Mouse (Mus musculus) midbrain, embryonic 13.5 days (tissue): ENCODE data around the gene Calcb. TPM values are rescaled to one million over a fixed set of nuclear protein-coding genes. Genes with fewer than 3 reads are reported as not detected.
"Not testable (repeated sequence)": the region's sequence is repeated elsewhere in the genome, so short reads cannot be mapped to it uniquely, and the experiment has no call there.

Experiments used
- ATAC-seq: fragments of 200-750 bp; cut with Nextera tagmentation; 2 replicates; pipeline ENCODE4 v1.8.0; 2017; ENCODE audit warnings: mild to moderate bottlenecking, moderate TSS enrichment, moderate library complexity
- H3K27ac ChIP-seq: fragments of 300-500 bp; sonication (generic); 2 replicates; pipeline ENCODE4 v1.5.1; 2015; ENCODE audit warnings: inconsistent platforms, mild to moderate bottlenecking, moderate library complexity
- H3K27me3 ChIP-seq: fragments of 300-500 bp; sonication (generic); 2 replicates; pipeline ENCODE4 v1.6.1; 2015; ENCODE audit warnings: mild to moderate bottlenecking, inconsistent platforms
- H3K36me3 ChIP-seq: fragments of 300-500 bp; sonication (generic); 2 replicates; pipeline ENCODE4 v1.6.1; 2015; ENCODE audit warnings: mild to moderate bottlenecking, inconsistent platforms
- H3K4me1 ChIP-seq: fragments of 300-500 bp; sonication (generic); replicated peaks from 2 replicates; pipeline ENCODE4 v1.6.1; 2015; ENCODE audit warnings: inconsistent platforms
- H3K4me2 ChIP-seq: fragments of 300-500 bp; sonication (generic); replicated peaks from 2 replicates; pipeline ENCODE4 v1.6.1; 2015; ENCODE audit warnings: moderate library complexity, mild to moderate bottlenecking, inconsistent platforms
- H3K4me3 ChIP-seq: fragments of 300-500 bp; sonication (generic); replicated peaks from 2 replicates; pipeline ENCODE4 v1.5.1; 2015; ENCODE audit warnings: mild to moderate bottlenecking, inconsistent platforms
- H3K9ac ChIP-seq: fragments of 300-500 bp; sonication (generic); replicated peaks from 2 replicates; pipeline ENCODE4 v1.6.1; 2015; ENCODE audit warnings: mild to moderate bottlenecking, inconsistent platforms
- H3K9me3 ChIP-seq: fragments of 300-500 bp; sonication (generic); 2 replicates; pipeline ENCODE4 v1.6.1; 2016; ENCODE audit warnings: mild to moderate bottlenecking, inconsistent platforms
- WGBS: fragments of 180-500 bp; shearing (Covaris S2); methylation state at CpG from one replicate; pipeline ENCODE4 v1.1.7; 2015; 5-methylcytosine and 5-hydroxymethylcytosine counted together
- polyA plus RNA-seq: library from polyadenylated mRNA; unstranded; fragments of >200 nt; fragmentation: Nextera tagmentation; extraction: Ambion mirVana; gene quantifications from 2 replicates; pipeline ENCODE4 v1.2.1, GENCODE M21; 2015

Calcb gene
- polyA plus RNA-seq: 0.16 TPM in 1 of 2 replicates, not detected in the other

GRCm38 (mm10) chr7:114718300-114718699 lies at the start of gene Calcb:
Gene Calcb (plus strand): TSS chr7:114718643.
- H3K36me3 ChIP-seq: no peaks in the 10 kb centered on the region
- peaks cover 41% of the 10 kb centered on the region for H3K27me3 ChIP-seq
- H3K9me3 ChIP-seq: no peaks in the 10 kb centered on the region
- WGBS: 4% methylated on average over 11 of the region's 11 CpGs
- H3K4me3 ChIP-seq: peak within 1 kb of the TSS; percentile 11
- H3K4me1 ChIP-seq: peaks cover 19% of the 10 kb centered on the region
- H3K4me2 ChIP-seq: peak within 1 kb of the TSS; percentile 37
- no peak within 1 kb of the TSS for H3K9ac ChIP-seq
- no peak within 1 kb of the TSS for H3K27ac ChIP-seq
- ATAC-seq: 0 out of 2 replicates have a peak, but pooled peaks have one; percentile 30

GRCm38 (mm10) chr7:114671405-114671804 lies 47.0 kb upstream of the Calcb start:
- Histone ChIP-seq H3K27ac (no peak overlapping the region), H3K36me3 (no peaks in the 10 kb centered on the region), H3K9me3 (no peaks in the 10 kb centered on the region), H3K4me2 (no peak overlapping the region), H3K4me3 (no peak overlapping the region), H3K4me1 (peaks cover 3% of the 10 kb centered on the region), H3K9ac (no peak overlapping the region), H3K27me3 (no peaks in the 10 kb centered on the region)
- WGBS: 84% methylated on average over 1 of the region's 1 CpGs
- no peak for ATAC-seq

DNA sequence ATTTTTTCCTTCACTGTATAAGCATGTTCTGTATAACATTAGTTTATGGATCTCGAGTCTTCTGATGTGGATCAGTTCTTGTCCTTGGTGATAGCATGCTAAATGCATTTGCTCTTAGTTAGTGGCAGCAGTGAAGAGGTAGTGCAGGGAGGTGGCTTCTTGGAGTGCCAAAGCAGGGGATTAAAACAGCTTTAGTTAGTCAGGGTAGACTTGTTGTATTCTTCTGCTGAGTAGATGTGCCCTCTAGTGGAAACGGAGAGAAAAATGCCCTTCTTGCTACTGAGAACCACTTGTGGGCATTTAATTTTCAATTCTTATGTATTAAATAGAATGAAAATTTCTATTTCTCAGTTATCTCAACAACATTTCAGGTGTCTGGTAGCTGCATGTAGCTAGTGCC lies 45.7 kb upstream of the Calcb start:
- WGBS: 38% methylated on average over 2 of the region's 2 CpGs
- no peak overlapping the region for H3K4me3 ChIP-seq
- H3K4me2 ChIP-seq: no peak overlapping the region
- H3K27me3 ChIP-seq: no peaks in the 10 kb centered on the region
- no peak overlapping the region for H3K9ac ChIP-seq
- H3K36me3 ChIP-seq: no peaks in the 10 kb centered on the region
- ATAC-seq: no peak
- H3K9me3 ChIP-seq: no peaks in the 10 kb centered on the region
- peaks cover 3% of the 10 kb centered on the region for H3K4me1 ChIP-seq
- no peak overlapping the region for H3K27ac ChIP-seq

DNA sequence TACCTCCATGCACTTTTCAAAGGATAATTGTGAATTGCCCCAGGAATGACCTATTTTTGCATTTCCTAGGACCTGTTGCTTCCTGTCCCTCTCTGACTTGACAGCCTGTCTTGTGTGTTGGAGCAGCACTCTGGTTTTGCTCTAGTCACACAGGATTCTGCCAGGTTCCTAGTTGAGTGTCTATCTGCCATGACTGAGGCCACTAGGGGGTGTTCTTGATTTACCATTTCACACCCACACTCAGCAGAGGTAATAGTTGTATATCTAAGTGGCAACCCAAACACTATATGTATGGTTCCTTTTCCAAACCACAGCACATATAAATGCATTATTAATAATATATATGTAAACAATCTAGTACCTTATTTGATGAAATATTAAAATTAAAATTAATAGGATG lies 26.1 kb upstream of the Calcb start:
- Histone ChIP-seq H3K4me1 (no peaks in the 10 kb centered on the region), H3K9ac (no peak overlapping the region), H3K4me3 (no peak overlapping the region), H3K36me3 (no peaks in the 10 kb centered on the region), H3K27ac (no peak overlapping the region), H3K9me3 (no peaks in the 10 kb centered on the region), H3K4me2 (no peak overlapping the region), H3K27me3 (no peaks in the 10 kb centered on the region)
- ATAC-seq: no peak

GRCm38 (mm10) chr7:114700871-114701270 lies 17.6 kb upstream of the Calcb start:
- Histone ChIP-seq H3K9ac (no peak overlapping the region), H3K4me1 (no peaks in the 10 kb centered on the region), H3K27me3 (no peaks in the 10 kb centered on the region), H3K36me3 (no peaks in the 10 kb centered on the region), H3K27ac (no peak overlapping the region), H3K4me3 (no peak overlapping the region), H3K4me2 (no peak overlapping the region), H3K9me3 (no peaks in the 10 kb centered on the region)
- WGBS: 69% methylated on average over 2 of the region's 2 CpGs
- ATAC-seq: no peak

DNA sequence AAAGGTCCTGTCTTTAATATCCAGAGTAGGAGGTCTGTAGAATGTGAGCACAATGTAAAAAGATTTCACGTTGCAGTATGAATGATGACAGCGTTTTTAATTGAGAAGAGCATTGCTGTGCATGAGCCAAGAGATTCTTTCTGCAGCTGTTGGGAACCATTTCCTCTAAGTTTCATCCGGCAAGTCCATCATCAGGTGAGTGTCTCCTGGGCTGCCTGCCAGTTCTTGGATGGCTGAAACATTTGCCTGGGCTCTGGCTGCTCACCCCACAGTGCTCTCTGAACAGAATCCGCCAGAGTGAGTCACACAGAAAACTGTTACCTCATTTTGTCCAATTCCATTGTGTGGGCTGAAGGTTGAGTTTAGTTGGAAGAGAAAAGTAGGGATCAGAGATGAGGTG lies 11.7 kb upstream of the Calcb start:
- Histone ChIP-seq H3K27ac (no peak overlapping the region), H3K27me3 (no peaks in the 10 kb centered on the region), H3K36me3 (no peaks in the 10 kb centered on the region), H3K9ac (no peak overlapping the region), H3K9me3 (no peaks in the 10 kb centered on the region), H3K4me2 (no peak overlapping the region), H3K4me3 (no peak overlapping the region), H3K4me1 (no peaks in the 10 kb centered on the region)
- 91% methylated on average over 4 of the region's 4 CpGs for WGBS
- no peak for ATAC-seq

GRCm38 (mm10) chr7:114707398-114707797 lies 11.0 kb upstream of the Calcb start:
- Histone ChIP-seq H3K9ac (no peak overlapping the region), H3K4me3 (no peak overlapping the region), H3K36me3 (no peaks in the 10 kb centered on the region), H3K4me1 (no peaks in the 10 kb centered on the region), H3K27ac (no peak overlapping the region), H3K27me3 (no peaks in the 10 kb centered on the region), H3K9me3 (no peaks in the 10 kb centered on the region), H3K4me2 (no peak overlapping the region)
- ATAC-seq: no peak
- WGBS: 83% methylated on average over 1 of the region's 1 CpGs

DNA sequence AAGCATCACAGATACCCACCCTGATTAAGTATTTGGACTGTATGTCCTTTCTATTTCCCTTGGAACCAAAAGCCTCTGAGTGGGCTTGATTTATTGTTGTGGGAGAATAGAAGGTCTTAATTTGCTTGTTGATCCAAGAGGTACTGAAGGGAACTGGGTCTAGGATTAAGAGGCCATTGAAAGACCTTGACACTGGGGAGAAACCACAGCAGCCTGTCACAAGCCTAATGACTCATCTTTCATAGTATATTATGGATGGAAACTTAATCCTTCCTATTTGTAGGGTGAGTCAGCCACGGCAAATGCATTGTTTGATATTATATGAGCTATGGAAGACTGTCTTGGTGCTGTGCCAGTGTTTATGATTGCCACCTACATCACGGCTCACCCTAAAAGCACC lies 8.0 kb upstream of the Calcb start:
- no peak for ATAC-seq
- no peak overlapping the region for H3K27ac ChIP-seq
- H3K9me3 ChIP-seq: no peaks in the 10 kb centered on the region
- no peak overlapping the region for H3K4me2 ChIP-seq
- 75% methylated on average over 2 of the region's 2 CpGs for WGBS
- H3K9ac ChIP-seq: no peak overlapping the region
- no peaks in the 10 kb centered on the region for H3K27me3 ChIP-seq
- H3K36me3 ChIP-seq: no peaks in the 10 kb centered on the region
- no peaks in the 10 kb centered on the region for H3K4me1 ChIP-seq
- H3K4me3 ChIP-seq: no peak overlapping the region

- Histone ChIP-seq H3K4me1 (no peaks in the 10 kb centered on the region), H3K27ac (no peak overlapping the region), H3K9me3 (no peaks in the 10 kb centered on the region), H3K4me3 (no peak overlapping the region), H3K36me3 (no peaks in the 10 kb centered on the region), H3K27me3 (peaks cover 6% of the 10 kb centered on the region), H3K4me2 (no peak overlapping the region), H3K9ac (no peak overlapping the region)
- ATAC-seq: no peak
- WGBS: 84% methylated on average over 1 of the region's 1 CpGs
Observed at GRCm38 (mm10) chr7:114712523-114712922, 5.9 kb upstream of the Calcb start.

- WGBS: 4% methylated on average over 17 of the region's 17 CpGs
- no peak overlapping the region for H3K9ac ChIP-seq
- H3K36me3 ChIP-seq: no peaks in the 10 kb centered on the region
- peak overlapping the region; percentile 37 for H3K4me2 ChIP-seq
- no peak overlapping the region for H3K27ac ChIP-seq
- peaks cover 41% of the 10 kb centered on the region for H3K27me3 ChIP-seq
- peak overlapping the region; percentile 11 for H3K4me3 ChIP-seq
- ATAC-seq: no peak
- no peaks in the 10 kb centered on the region for H3K9me3 ChIP-seq
- peaks cover 19% of the 10 kb centered on the region for H3K4me1 ChIP-seq
Observed at GRCm38 (mm10) chr7:114719381-114720131, 1.1 kb downstream of the Calcb start.

DNA sequence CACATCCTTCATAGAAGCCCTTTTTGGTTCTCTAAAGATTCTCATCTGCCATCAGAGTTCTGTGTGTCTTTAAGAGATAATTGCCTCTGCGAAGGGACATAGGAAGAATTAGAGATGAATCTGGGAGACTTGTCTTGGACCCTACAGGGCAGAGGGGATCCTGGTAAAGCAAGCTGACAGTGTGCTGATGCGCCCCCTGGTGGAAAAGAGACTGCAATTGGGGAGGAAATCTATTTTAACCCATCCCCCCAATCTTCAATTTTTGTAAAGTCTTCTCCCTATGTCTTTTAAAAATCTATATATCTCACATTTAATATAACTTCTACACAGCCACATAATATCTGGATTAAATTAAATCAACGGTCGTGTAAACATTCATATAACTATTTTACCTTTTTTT lies 11.3 kb downstream of the Calcb start:
- not testable (repeated sequence) for H3K4me1 ChIP-seq, ATAC-seq, H3K36me3 ChIP-seq, H3K27me3 ChIP-seq, H3K27ac ChIP-seq, H3K9me3 ChIP-seq, H3K9ac ChIP-seq, H3K4me2 ChIP-seq, H3K4me3 ChIP-seq
- 67% methylated on average over 4 of the region's 4 CpGs for WGBS

DNA sequence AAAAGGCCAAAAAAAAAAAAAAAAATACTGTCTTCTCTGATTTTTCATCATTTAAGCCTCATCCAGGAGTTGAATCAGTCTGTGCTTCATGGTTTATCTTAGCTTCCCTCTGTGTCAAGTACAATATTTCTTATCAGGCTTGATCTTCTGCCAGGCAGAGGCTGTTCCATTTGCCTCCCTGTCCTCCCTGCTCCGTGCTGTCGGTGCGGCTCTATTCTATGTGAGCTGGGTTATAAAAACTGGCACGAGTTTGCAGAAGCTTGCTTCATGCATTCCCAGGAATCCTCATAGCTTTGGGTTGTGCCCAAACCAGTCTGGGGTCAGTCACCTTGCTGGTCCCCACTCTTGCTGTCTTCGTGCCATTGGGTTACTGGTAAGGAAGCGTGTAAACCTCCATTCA lies 12.7 kb downstream of the Calcb start:
- Histone ChIP-seq H3K4me1 (no peaks in the 10 kb centered on the region), H3K9me3 (no peaks in the 10 kb centered on the region), H3K9ac (no peak overlapping the region), H3K27ac (no peak overlapping the region), H3K36me3 (no peaks in the 10 kb centered on the region), H3K4me3 (no peak overlapping the region), H3K27me3 (no peaks in the 10 kb centered on the region), H3K4me2 (no peak overlapping the region)
- 84% methylated on average over 6 of the region's 6 CpGs for WGBS
- no peak for ATAC-seq

DNA sequence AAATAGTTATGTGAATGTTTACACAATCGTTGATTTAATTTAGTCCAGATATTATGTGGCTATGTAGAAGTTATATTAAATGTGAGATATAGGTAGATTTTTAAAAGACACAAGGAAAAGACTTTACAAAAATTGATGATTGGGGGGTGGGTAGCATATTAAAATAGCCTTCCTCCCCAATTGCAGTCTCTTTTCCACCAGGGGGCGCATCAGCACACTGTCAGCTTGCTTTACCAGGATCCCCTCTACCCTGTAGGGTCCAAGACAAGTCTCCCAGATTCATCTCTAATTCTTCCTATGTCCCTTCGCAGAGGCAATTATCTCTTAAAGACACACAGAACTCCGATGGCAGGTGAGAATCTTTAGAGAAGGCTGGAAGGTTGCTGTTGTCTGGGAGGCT lies 13.3 kb downstream of the Calcb start:
- not testable (repeated sequence) for H3K4me3 ChIP-seq, H3K9ac ChIP-seq, ATAC-seq, H3K9me3 ChIP-seq, H3K27me3 ChIP-seq, H3K27ac ChIP-seq, H3K4me2 ChIP-seq, H3K4me1 ChIP-seq, H3K36me3 ChIP-seq
- 40% methylated on average over 4 of the region's 4 CpGs for WGBS
